Mouse (Mus musculus) v-Abl transformed pro-B cells (cell line): ENCODE data around the gene Apol8.
"Not testable (repeated sequence)": the region's sequence is repeated elsewhere in the genome, so short reads cannot be mapped to it uniquely, and the experiment has no call there.

ENCODE experiments used
- in situ Hi-C, 2 experiments: fragments of 400-800 bp; cut with MboI; formaldehyde crosslinking; loops; one replicate each; pipeline ENCODE4 v1.15.1; 2025; ENCODE audit not compliant: unreplicated experiment in 2 of 2

Gene Apol8

GRCm38 (mm10) chr15:77727745-77728144 lies 29.1 kb downstream of the Apol8 start:
- in situ Hi-C loops = not testable (repeated sequence)

GRCm38 (mm10) chr15:77727139-77727538 lies 29.7 kb downstream of the Apol8 start:
- in situ Hi-C loops = not testable (repeated sequence)

DNA sequence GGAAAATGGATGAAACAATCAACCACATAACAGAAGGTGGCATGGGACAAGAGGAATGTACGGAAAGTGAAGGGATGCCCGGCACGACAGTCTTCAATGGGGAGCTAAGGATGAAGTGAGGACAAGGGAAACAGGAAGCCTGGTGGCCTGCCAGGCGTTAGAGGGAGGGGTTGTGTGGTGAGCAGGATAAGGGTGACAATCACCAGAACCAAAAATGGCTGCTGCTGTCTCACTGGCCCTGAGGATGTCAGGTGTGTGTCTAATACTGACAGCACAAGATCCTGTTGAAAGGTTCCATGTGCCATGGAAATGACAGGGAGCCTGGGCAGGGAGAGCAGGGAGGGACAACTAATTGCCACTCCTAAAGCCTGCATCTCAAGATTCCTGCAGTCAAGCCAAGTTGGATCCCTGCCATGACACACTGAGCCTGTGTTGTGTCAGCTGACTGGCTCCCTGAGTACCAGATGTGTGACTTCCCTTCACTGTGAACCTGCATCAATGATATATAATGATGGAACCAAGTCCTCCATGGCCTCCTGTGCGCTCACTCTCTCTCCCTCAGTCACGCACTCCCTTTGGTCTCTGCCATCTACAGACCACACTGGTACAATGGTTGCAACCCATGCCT lies 31.3 kb downstream of the Apol8 start:
- in situ Hi-C loops = not testable (repeated sequence)

DNA sequence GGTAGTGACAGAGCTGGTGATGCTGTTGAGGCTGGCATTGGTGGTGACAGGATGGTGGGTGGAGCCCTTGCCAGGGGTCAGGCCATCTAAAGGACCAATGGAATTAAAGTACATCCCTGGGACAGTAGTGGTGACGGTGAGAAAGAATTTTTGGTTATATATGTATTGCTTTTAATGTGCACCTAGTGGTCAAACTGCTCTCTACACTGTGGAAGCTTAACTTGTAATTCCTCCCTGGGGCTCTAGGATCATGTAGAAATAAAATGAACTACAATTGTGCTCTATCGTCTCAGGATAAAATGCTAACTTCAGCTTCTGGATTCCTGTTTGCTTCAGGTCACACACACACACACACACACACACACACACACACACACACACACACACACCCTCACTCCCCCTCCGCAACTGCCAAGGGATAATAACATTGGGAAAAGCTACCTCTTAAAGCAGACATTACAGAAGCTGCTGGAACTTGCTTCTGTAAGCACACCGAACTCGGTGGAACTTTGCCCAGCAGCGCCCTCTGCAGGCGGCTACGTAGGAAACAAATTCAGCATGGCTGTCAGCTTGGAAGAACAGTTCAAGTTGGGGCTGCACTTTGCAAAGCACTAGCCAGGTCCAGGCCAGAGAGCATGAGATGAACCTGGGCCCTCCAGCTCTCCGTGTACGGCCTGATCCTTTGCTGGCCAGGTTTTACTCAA lies 32.4 kb downstream of the Apol8 start:
- in situ Hi-C loops = not testable (repeated sequence)

- in situ Hi-C loops = not testable (repeated sequence)
Observed at GRCm38 (mm10) chr15:77721509-77721908, 35.3 kb downstream of the Apol8 start.

- in situ Hi-C loops = not testable (repeated sequence)
Observed at GRCm38 (mm10) chr15:77718240-77718639, 38.6 kb downstream of the Apol8 start.

- in situ Hi-C loops = not testable (repeated sequence)
Observed at GRCm38 (mm10) chr15:77708936-77709335, 47.9 kb downstream of the Apol8 start.

DNA sequence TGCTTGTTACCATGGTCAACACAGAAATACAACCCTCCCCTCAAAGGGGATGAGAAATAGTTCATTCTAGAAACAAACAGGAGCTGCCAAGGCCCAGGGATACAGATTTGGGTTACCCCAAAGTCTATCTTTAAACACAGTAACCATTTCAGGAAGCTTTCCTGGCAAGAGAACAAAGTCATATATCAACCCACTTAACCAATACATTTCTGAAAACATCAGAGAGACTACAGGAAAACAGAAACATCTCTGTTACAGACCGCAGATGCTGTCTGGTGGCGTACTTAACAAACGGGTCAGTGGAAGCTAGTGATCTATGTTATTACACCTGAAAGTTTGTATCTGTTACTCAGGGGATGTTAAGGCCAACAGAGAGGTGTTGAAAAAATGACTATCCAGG lies 51.5 kb downstream of the Apol8 start:
- in situ Hi-C loops = not testable (repeated sequence)

- in situ Hi-C loops = not testable (repeated sequence)
Observed at GRCm38 (mm10) chr15:77698656-77699055, 58.1 kb downstream of the Apol8 start, which contains the start of gene Apol7e. Apol7e (plus strand) TSS chr15:77698857.
